In genomic region chr10:4282395-4282794, GRCm38 (mm10) we compare ENCODE assay signal across 17 mouse cellular contexts. TPM values are rescaled to one million over a fixed set of nuclear protein-coding genes. Genes with fewer than 3 reads are reported as not detected.
DNase-seq lines count a peak whose midpoint lies in the region; ATAC-seq and TF ChIP-seq lines count a peak whose summit lies in the region.
"Had no signal": no experiment of that assay in that cellular context is flagged by ENCODE, and none has a peak within 500 bp of the region (broad histone marks: within the 10 kb centered on the region; RNA-seq: fewer than 3 reads in every experiment).

No protein-coding gene starts in this region.

- no peaks in the 10 kb centered on the region for H3K9me3 ChIP-seq in lung, embryonic 14.5 days (ENCODE audit: low read depth, low read length)
- H3K9me3 ChIP-seq: heart, embryonic 15.5 days; hindbrain, embryonic 12.5 days; intestine, embryonic 15.5 days; liver, embryonic 15.5 days; midbrain, embryonic 12.5 days had no signal

- ATAC-seq in lung, embryonic 14.5 days (ENCODE audit: insufficient read depth), result peak; percentile 76
- no peak for ATAC-seq in megakaryocyte, adult 5-6 weeks (ENCODE audit: poor library complexity, severe bottlenecking)
- ATAC-seq: intestine, embryonic 15.5 days had no signal

- H3K4me3 ChIP-seq in lung, embryonic 14.5 days (ENCODE audit: low read depth, low read length), result no peak overlapping the region
- H3K4me3 ChIP-seq: heart, embryonic 15.5 days; hindbrain, embryonic 12.5 days; intestine, embryonic 15.5 days; liver, embryonic 15.5 days; midbrain, embryonic 12.5 days had no signal

- WGBS in lung, embryonic 14.5 days, result 32% methylated on average over 4 of the region's 4 CpGs

- H3K27ac ChIP-seq in lung, embryonic 14.5 days (ENCODE audit: low read depth), result peak overlapping the region; percentile 50; the same call in 1 of the 2 replicates
- H3K27ac ChIP-seq: heart, embryonic 15.5 days; hindbrain, embryonic 12.5 days; intestine, embryonic 15.5 days; liver, embryonic 15.5 days; midbrain, embryonic 12.5 days had no signal

- H3K4me1 ChIP-seq in lung, embryonic 14.5 days (ENCODE audit: insufficient read depth), result peaks cover 4% of the 10 kb centered on the region; the same call in 1 of the 2 replicates
- H3K4me1 ChIP-seq: hindbrain, embryonic 12.5 days; liver, embryonic 15.5 days; midbrain, embryonic 12.5 days had no signal

- TF ChIP-seq CTCF in lung, embryonic 14.5 days (IDR thresholded peaks at IDR 0.05; ENCODE audit: low read depth), result no peak

- no peak overlapping the region for H3K9ac ChIP-seq in lung, embryonic 14.5 days
- H3K9ac ChIP-seq: heart, embryonic 15.5 days; hindbrain, embryonic 12.5 days; intestine, embryonic 15.5 days; liver, embryonic 15.5 days; midbrain, embryonic 12.5 days had no signal

- H3K27me3 ChIP-seq in lung, embryonic 14.5 days (ENCODE audit: insufficient read depth, low read length), result no peaks in the 10 kb centered on the region
- H3K27me3 ChIP-seq: heart, embryonic 15.5 days; hindbrain, embryonic 12.5 days; intestine, embryonic 15.5 days; liver, embryonic 15.5 days; midbrain, embryonic 12.5 days had no signal

- no peaks in the 10 kb centered on the region for H3K36me3 ChIP-seq in lung, embryonic 14.5 days (ENCODE audit: insufficient read depth)
- H3K36me3 ChIP-seq: heart, embryonic 15.5 days; hindbrain, embryonic 12.5 days; intestine, embryonic 15.5 days; liver, embryonic 15.5 days; midbrain, embryonic 12.5 days had no signal

- peak; percentile 15 for DNase-seq in gastrocnemius, adult 18-20 months (ENCODE audit: low spot score)
- no peak for DNase-seq in gastrocnemius, adult 8-10 months (ENCODE audit: low spot score in 2 of 2)
- DNase-seq in lung, embryonic 14.5 days, result peak; percentile 69
- no peak for DNase-seq in lung, postnatal 4 days
- DNase-seq in R1 (ENCODE audit: low read depth, low spot score), result peak; percentile 88
- DNase-seq in kidney, postnatal 14 days, result peak; percentile 45
- DNase-seq in left cerebral cortex, adult 9 months (ENCODE audit: low spot score in 2 of 2), result no peak
- DNase-seq: cerebellum, adult 11-12 months; right cerebral cortex, postnatal 14 days; thymus, postnatal 14 days had no signal

- no peak overlapping the region for H3K4me2 ChIP-seq in lung, embryonic 14.5 days
- H3K4me2 ChIP-seq: heart, embryonic 15.5 days; hindbrain, embryonic 12.5 days; intestine, embryonic 15.5 days; liver, embryonic 15.5 days; midbrain, embryonic 12.5 days had no signal

RNA-seq across cellular contexts. Expression of gene Akap12, which starts 16.2 kb away (rescaled TPM):
- 10 to 100 TPM in 1 of 2 experiments, 1 to 10 TPM in 1; 7.2 to 13.8 TPM for total RNA-seq in gastrocnemius, adult 18-20 months (2021)
- total RNA-seq in gastrocnemius, adult 8-10 months (2022), result 1 to 10 TPM; 5.5 to 8.5 (median 6.7) TPM
- 58.9 and 63.9 TPM in 2 replicates for polyA plus RNA-seq in lung, embryonic 14.5 days (2014; fragmentation: Nextera tagmentation; extraction: Ambion mirVana)
- total RNA-seq in megakaryocyte, adult 5-6 weeks (2015), result 0.02 and 0.18 TPM in 2 replicates
- total RNA-seq in megakaryocyte, adult 5-6 weeks (2017), result 0.07 and 0.41 TPM in 2 replicates
- total RNA-seq: granulocyte monocyte progenitor cell, adult 5-6 weeks had no signal

Comparison
In these comparisons a context has a peak if more than half of its experiments do, and no peak if none do; other contexts are left out.
1. DNase-seq: peak in gastrocnemius, adult 18-20 months (single experiment), lung, embryonic 14.5 days (single experiment), R1 (single experiment) and kidney, postnatal 14 days (single experiment); none in gastrocnemius, adult 8-10 months (0 of 2), lung, postnatal 4 days (0 of 2) and left cerebral cortex, adult 9 months (0 of 2).
2. RNA of gene Akap12, which starts 16.2 kb away (total RNA-seq): 7.2 to 13.8 TPM in gastrocnemius, adult 18-20 months and 5.5 to 8.5 TPM in gastrocnemius, adult 8-10 months; 0.02 to 0.41 TPM in megakaryocyte, adult 5-6 weeks; every median in the first group is over 4 times any median in the second.